Mouse (Mus musculus) ES-E14 (cell line): ENCODE measurements around the gene Lmtk2. TPM values are rescaled to one million over a fixed set of nuclear protein-coding genes. Genes with fewer than 3 reads are reported as not detected.

Source experiments
- DNase-seq: peaks from one replicate; pipeline ENCODE4 v3.0.0-alpha.2; 2013; ENCODE audit warnings: low read depth, low spot score
- H3K27ac ChIP-seq: 2 replicates; pipeline ENCODE4 v1.5.1; 2012; ENCODE audit warnings: low read depth, mild to moderate bottlenecking, low read length, moderate library complexity, mixed read lengths; ENCODE audit not compliant: poor library complexity, insufficient read depth, severe bottlenecking
- H3K36me3 ChIP-seq: 2 replicates; pipeline ENCODE4 v1.6.1; 2012; ENCODE audit warnings: mild to moderate bottlenecking, low read length, moderate library complexity, mixed read lengths; ENCODE audit not compliant: control insufficient read depth, poor library complexity, insufficient read depth, severe bottlenecking
- H3K4me1 ChIP-seq, 2 experiments: fragments of 150-350 bp in 1 of 2; sonication (generic) in 1 of 2; 2 replicates each; pipeline ENCODE4 v1.6.1; 2012; ENCODE audit warnings: low read length in 2 of 2, mild to moderate bottlenecking in 1 of 2, mixed read lengths in 1 of 2; ENCODE audit not compliant: control insufficient read depth in 2 of 2, insufficient read depth in 2 of 2, poor library complexity in 1 of 2
- H3K4me3 ChIP-seq, 2 experiments: fragments of 150-350 bp in 1 of 2; sonication (generic) in 1 of 2; 2 replicates each; pipeline ENCODE4 v1.5.1; 2012; ENCODE audit warnings: low read length in 2 of 2, low read depth in 1 of 2, mild to moderate bottlenecking in 1 of 2, mixed read lengths in 1 of 2; ENCODE audit not compliant: insufficient read depth in 1 of 2, poor library complexity in 1 of 2, severe bottlenecking in 1 of 2
- H3K9ac ChIP-seq: 2 replicates; pipeline ENCODE4 v1.6.1; 2012; ENCODE audit warnings: low read depth, mild to moderate bottlenecking, low read length, mixed read lengths; ENCODE audit not compliant: poor library complexity, insufficient read depth, severe bottlenecking
- H3K9me3 ChIP-seq: fragments of 150-350 bp; sonication (generic); 2 replicates; pipeline ENCODE4 v1.6.1; 2012; ENCODE audit warnings: low read depth, mild to moderate bottlenecking, low read length; ENCODE audit not compliant: control insufficient read depth, insufficient read depth
- CHD2 ChIP-seq: IDR thresholded peaks from 2 replicates; pipeline ENCODE4 v1.6.1; 2014; ENCODE audit warnings: mild to moderate bottlenecking, low read depth, low read length, inconsistent platforms
- HCFC1 ChIP-seq: IDR thresholded peaks from 2 replicates; pipeline ENCODE4 v1.6.1; 2012; ENCODE audit warnings: low read length, inconsistent platforms, borderline replicate concordance; ENCODE audit not compliant: insufficient read depth
- MAFK ChIP-seq: IDR thresholded peaks from 2 replicates; pipeline ENCODE4 v1.6.1; 2014; ENCODE audit warnings: mild to moderate bottlenecking, low read depth, low read length, inconsistent platforms; ENCODE audit not compliant: insufficient read depth
- ZC3H11A ChIP-seq: IDR thresholded peaks from 2 replicates; pipeline ENCODE4 v1.6.1; 2012; ENCODE audit warnings: low read depth, mild to moderate bottlenecking, inconsistent platforms, low read length, borderline replicate concordance
- ZNF384 ChIP-seq: IDR thresholded peaks from 2 replicates; pipeline ENCODE4 v1.6.1; 2012; ENCODE audit warnings: low read depth, low read length, inconsistent platforms
- in situ Hi-C, 2 experiments: fragments of 600-800 bp; cut with MboI; formaldehyde crosslinking; loops; one replicate each; pipeline ENCODE4 v1.15.1; 2025; ENCODE audit warnings: low sequenced_read_pairs in 2 of 2, inconsistent platforms in 1 of 2; ENCODE audit not compliant: unreplicated experiment in 2 of 2
- total RNA-seq: library from RNA; depleted of rRNA; stranded (reverse); fragments of 300-350 nt; gene quantifications from 2 replicates; pipeline ENCODE4 v1.2.3, GENCODE M21; 2012; rRNA removed

The Lmtk2 gene
- total RNA-seq: 61.2 and 93.0 TPM in 2 replicates

DNA sequence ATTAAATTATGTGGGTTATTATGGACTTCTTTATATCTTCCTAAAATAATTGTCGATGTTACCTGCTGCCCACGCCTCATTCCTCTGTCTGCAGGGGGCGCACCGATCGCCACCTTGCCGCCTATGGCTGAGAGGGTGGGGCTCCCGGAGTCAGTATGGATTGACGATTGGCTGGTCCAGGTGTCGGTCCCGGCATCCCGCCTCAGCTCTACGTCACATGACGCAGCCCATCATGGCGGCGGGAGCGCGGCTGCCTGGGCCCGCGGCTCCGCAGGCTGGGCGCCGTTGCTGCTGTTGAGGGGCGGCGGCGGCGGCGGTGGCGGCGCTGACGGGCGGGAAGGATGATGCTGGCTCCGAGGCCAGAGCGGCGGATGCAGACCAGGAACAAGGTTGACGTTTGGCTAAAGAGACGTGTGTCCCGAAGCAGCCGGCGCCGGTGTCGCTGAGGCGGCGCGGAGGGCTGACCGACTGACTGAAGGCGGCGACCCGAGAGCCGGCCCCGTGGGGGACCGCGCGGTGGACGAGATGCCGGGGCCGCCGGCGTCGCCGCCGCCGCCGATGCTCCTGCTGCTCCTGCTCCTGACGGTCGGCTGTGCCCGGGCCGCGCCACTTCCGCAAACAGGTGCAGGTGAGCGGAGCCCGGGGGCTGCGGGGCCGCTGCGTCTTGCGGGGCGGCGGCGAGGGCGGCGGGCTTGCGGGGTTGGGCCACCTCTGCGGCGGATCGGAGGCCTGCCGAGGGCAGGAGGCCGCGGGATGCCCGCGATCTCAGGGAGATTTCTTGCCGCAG is at the start of gene Lmtk2:
Lmtk2 (plus strand) TSS at position 288 of the 787 bp plus-strand sequence.
- Histone ChIP-seq H3K9ac (peak within 1 kb of the TSS; percentile 89), H3K9me3 (no peaks in the 10 kb centered on the region), H3K36me3 (no peaks in the 10 kb centered on the region), H3K27ac (no peak within 1 kb of the TSS; the same call in 1 of the 2 replicates), H3K4me3 (peak within 1 kb of the TSS; percentile 83 to 98), H3K4me1 (peaks cover 5 to 20% of the 10 kb centered on the region in 2 experiments)
- in situ Hi-C loops: no loop called here
- DNase-seq: peak; percentile 91
- TF ChIP-seq CHD2: 0 out of 2 replicates have a peak, but pooled peaks have one; percentile 53
- TF ChIP-seq HCFC1: peak; percentile 53; the same call in 1 of the 2 replicates
- TF ChIP-seq ZC3H11A: no peak
- no peak for TF ChIP-seq MAFK
- no peak for TF ChIP-seq ZNF384

DNA sequence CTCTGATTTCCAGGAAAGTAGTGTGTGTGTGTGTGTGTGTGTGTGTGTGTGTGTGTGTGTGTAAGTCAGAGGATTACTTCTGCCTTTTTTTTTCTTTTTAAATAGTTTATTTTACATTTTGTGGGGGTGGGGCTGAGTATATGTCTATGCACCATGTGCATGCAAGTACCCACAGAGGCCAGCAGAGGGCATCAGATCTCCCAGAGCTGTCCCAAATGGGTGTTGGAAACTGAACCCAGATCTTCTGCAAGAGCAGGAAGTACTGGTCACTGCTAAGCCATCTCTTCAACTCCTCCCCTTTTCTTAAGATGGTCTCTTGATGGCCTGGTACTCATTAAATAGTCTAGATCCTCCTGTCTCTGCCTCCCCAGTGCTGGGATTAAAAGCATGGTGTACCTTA is 49.0 kb upstream of the Lmtk2 start:
- Histone ChIP-seq H3K36me3 (no peaks in the 10 kb centered on the region), H3K4me3 (no peak overlapping the region), H3K4me1 (peaks cover 0 to 2% of the 10 kb centered on the region in 2 experiments; a peak in 1 of 4 replicates), H3K9ac (no peak overlapping the region), H3K27ac (no peak overlapping the region), H3K9me3 (no peaks in the 10 kb centered on the region)
- TF ChIP-seq MAFK (no peak), HCFC1 (no peak), ZC3H11A (no peak), CHD2 (no peak), ZNF384 (no peak)
- peak; percentile 25 for DNase-seq
- in situ Hi-C loops: no loop called here

DNA sequence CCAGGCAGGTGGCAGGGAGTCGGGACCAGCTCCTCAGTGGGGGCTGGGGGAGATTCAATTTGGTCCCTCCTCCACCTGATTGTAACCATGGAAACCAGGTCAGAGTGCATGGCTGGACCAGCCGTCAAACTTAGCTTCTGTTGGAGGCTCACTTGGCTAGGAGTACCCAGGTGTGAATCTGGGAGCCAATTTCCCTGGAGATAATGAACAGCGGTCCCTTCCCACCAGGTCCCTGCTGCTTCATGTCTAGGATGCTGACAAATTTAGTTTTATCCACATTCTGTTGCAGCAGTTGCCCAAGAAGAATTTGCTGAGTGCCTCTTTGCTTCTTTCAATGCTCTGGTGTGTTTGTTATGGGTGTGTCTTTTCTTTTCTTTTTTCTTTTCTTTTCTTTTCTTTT is 46.8 kb upstream of the Lmtk2 start:
- Histone ChIP-seq H3K9me3 (no peaks in the 10 kb centered on the region), H3K27ac (no peak overlapping the region), H3K9ac (no peak overlapping the region), H3K36me3 (no peaks in the 10 kb centered on the region), H3K4me3 (no peak overlapping the region), H3K4me1 (no peaks in the 10 kb centered on the region)
- in situ Hi-C loops: no loop called here
- no peak for TF ChIP-seq ZNF384
- no peak for DNase-seq

- Histone ChIP-seq H3K9ac (no peak overlapping the region), H3K4me3 (no peak overlapping the region), H3K9me3 (no peaks in the 10 kb centered on the region), H3K36me3 (no peaks in the 10 kb centered on the region), H3K4me1 (no peaks in the 10 kb centered on the region), H3K27ac (no peak overlapping the region)
- in situ Hi-C loops: no loop called here
- no peak for DNase-seq
- no peak for TF ChIP-seq CHD2
- no peak for TF ChIP-seq ZNF384
- TF ChIP-seq ZC3H11A: no peak
- TF ChIP-seq HCFC1: no peak
- no peak for TF ChIP-seq MAFK
Observed at GRCm38 (mm10) chr5:144054340-144054739, 45.9 kb upstream of the Lmtk2 start.
